Mouse (Mus musculus) E14TG2a.4 (cell line): ENCODE results near the gene Osbpl3.

Experiments used
- CTCF ChIP-seq: conservative IDR thresholded peaks from 2 replicates; pipeline ENCODE4 v1.5.1; 2014; ENCODE audit warnings: low read length
- NANOG ChIP-seq: IDR thresholded peaks from 2 replicates; pipeline ENCODE4 v1.6.1; 2014; ENCODE audit warnings: borderline replicate concordance, low read length, mixed read lengths
- POU5F1 ChIP-seq: IDR thresholded peaks from 2 replicates; pipeline ENCODE4 v1.6.1; 2014; ENCODE audit warnings: low read length, borderline replicate concordance

- TF ChIP-seq CTCF (no peak), POU5F1 (no peak), NANOG (no peak)
These were observed 193.7 kb downstream of the Osbpl3 start for GRCm38 (mm10) chr6:50262310-50262709.
